Mouse (Mus musculus) G1E (cell line): Measurements from ENCODE around the gene Nyap2.

ENCODE experiments used
- CTCF ChIP-seq: IDR thresholded peaks from 2 replicates; pipeline ENCODE4 v1.5.1; 2012; ENCODE audit warnings: low read depth, low read length, inconsistent platforms, mixed read lengths
- GATA1 ChIP-seq: IDR thresholded peaks from 2 replicates; pipeline ENCODE4 v1.6.1; 2012; ENCODE audit warnings: borderline replicate concordance, low read length, inconsistent platforms, mixed read lengths
- POLR2AphosphoS5 ChIP-seq: IDR thresholded peaks from 2 replicates; pipeline ENCODE4 v1.6.1; 2012; ENCODE audit warnings: low read depth, low read length, inconsistent platforms; ENCODE audit not compliant: insufficient replicate concordance

DNA sequence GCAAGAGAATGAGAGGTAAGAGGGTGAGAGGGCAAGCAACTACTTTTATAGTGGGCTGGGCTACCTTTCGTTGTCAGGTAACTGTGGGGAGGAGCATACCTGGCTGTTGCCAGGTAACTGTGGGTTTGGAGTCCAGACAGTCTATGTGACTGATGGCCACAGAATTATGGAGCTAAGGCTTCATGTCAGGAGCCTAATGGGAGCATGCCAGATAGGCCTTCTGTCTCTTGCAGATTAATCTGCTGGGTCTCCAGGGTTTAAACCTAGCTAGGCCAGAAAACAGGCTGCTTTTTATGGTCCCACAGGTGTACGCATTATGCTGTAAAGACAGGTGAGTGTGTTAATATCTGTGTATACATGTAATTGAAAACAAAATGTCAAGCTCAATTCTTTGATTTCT, 132.8 kb downstream of the Nyap2 start:
- TF ChIP-seq POLR2AphosphoS5 (no peak), CTCF (no peak), GATA1 (no peak)
